Mouse (Mus musculus) stomach, postnatal 0 days (tissue): Measurements from ENCODE around the gene Alyref2.

Experiments used
- CTCF ChIP-seq: IDR thresholded peaks from 2 replicates; pipeline ENCODE4 v1.5.1; 2016; ENCODE audit warnings: antibody characterized with exemption, low read depth, mild to moderate bottlenecking, moderate library complexity
- EP300 ChIP-seq: optimal IDR thresholded peaks from 2 replicates; pipeline ENCODE3; 2016; ENCODE audit warnings: antibody characterized with exemption

DNA sequence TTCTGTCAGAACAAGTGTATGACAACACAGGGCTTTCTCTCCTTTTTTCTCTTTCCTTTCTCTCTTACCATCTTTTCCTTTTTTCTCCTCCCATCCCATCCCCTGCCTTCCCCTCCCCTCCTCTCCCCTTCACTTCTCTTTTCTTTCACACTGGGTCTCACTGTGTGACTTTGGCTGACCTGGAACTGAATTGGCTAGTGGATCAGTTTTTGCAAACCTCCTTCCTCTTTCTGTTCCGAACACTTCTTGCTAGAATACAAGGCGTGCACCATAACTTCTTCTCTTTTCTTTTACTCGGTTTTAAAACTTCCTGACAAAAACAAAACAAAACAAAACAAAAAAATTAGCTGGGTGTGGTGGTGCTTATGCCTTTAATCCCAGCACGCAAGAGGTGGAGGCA lies 36.7 kb upstream of the Alyref2 start:
- TF ChIP-seq CTCF (no peak), EP300 (no peak)
